Mouse (Mus musculus) G1E (cell line): ENCODE results near the gene Igfbp4. TPM values are rescaled to one million over a fixed set of nuclear protein-coding genes. Genes with fewer than 3 reads are reported as not detected.

Experiments
- ATAC-seq: 2 replicates; pipeline ENCODE4 v1.8.0; 2016; ENCODE audit warnings: mild to moderate bottlenecking; ENCODE audit not compliant: insufficient number of reproducible peaks, poor library complexity, low FRiP score, severe bottlenecking; ENCODE audit errors: extremely low read depth
- DNase-seq: peaks from one replicate; pipeline ENCODE4 v3.0.0; 2012; ENCODE audit warnings: low spot score
- H3K27me3 ChIP-seq: 2 replicates; pipeline ENCODE4 v1.6.1; 2012; ENCODE audit warnings: mild to moderate bottlenecking, low read length, inconsistent platforms; ENCODE audit not compliant: insufficient read depth
- H3K36me3 ChIP-seq: replicated peaks from 2 replicates; pipeline ENCODE3; 2012; ENCODE audit warnings: mild to moderate bottlenecking, inconsistent platforms
- H3K4me1 ChIP-seq: 2 replicates; pipeline ENCODE4 v1.6.1; 2012; ENCODE audit warnings: low read depth, low read length, inconsistent platforms, mixed read lengths; ENCODE audit not compliant: insufficient read depth
- H3K4me3 ChIP-seq: 2 replicates; pipeline ENCODE4 v1.5.1; 2012; ENCODE audit warnings: low read depth, mild to moderate bottlenecking, inconsistent platforms, low read length, moderate library complexity, mixed read lengths
- H3K9me3 ChIP-seq: replicated peaks from 2 replicates; pipeline ENCODE4 v1.6.1; 2012; ENCODE audit warnings: inconsistent platforms
- CTCF ChIP-seq: IDR thresholded peaks from 2 replicates; pipeline ENCODE4 v1.5.1; 2012; ENCODE audit warnings: low read depth, low read length, inconsistent platforms, mixed read lengths
- GATA1 ChIP-seq: IDR thresholded peaks from 2 replicates; pipeline ENCODE4 v1.6.1; 2012; ENCODE audit warnings: borderline replicate concordance, low read length, inconsistent platforms, mixed read lengths
- GATA2 ChIP-seq: IDR thresholded peaks from 2 replicates; pipeline ENCODE4 v1.6.1; 2012; ENCODE audit warnings: low read depth, low read length, inconsistent platforms, borderline replicate concordance
- POLR2AphosphoS5 ChIP-seq: IDR thresholded peaks from 2 replicates; pipeline ENCODE4 v1.6.1; 2012; ENCODE audit warnings: low read depth, low read length, inconsistent platforms; ENCODE audit not compliant: insufficient replicate concordance
- TAL1 ChIP-seq: conservative IDR thresholded peaks from 2 replicates; pipeline ENCODE4 v1.6.1; 2012; ENCODE audit warnings: low read depth, low read length, inconsistent platforms, mixed read lengths
- polyA plus RNA-seq: library from polyadenylated mRNA; stranded (reverse); fragments of >175 nt; gene quantifications from 2 replicates; pipeline ENCODE4 v1.2.3, GENCODE M21; 2012
- total RNA-seq, 2 experiments: library from RNA; stranded (forward) in 1 of 2; stranded (reverse) in 1 of 2; fragments of 200-1000 nt in 1 of 2; fragments of >200 nt in 1 of 2; fragmentation: Nextera tagmentation in 1 of 2; gene quantifications; 2 replicates each; pipeline ENCODE4 v1.2.3; 2014 to 2017

Gene Igfbp4
- total and polyA plus RNA-seq, 3 experiments = 0.98 to 2.2 TPM; not detected in 1

DNA sequence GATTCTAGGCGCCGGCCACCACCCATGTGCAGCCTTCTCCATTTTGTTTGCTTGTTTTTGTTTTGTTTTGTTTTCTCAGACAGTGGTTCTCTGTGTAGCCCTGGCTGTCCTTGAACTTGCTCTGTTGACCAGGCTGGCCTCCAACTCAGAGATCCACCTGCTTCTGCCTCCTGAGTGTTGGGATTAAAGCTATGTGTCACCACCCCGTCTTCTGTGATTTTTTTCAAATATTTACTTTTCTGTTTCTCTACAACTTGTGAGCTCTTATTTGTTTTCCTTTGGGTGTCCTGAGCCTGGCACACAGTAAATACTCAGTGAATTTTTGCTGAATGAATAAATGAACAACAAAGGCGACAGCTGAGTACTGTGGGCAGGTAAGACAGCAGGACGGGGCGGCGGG is 21.6 kb downstream of the Igfbp4 start:
- no peak for TF ChIP-seq GATA2
- TF ChIP-seq POLR2AphosphoS5 = no peak
- TF ChIP-seq TAL1 = no peak
- no peak for TF ChIP-seq GATA1
- TF ChIP-seq CTCF = no peak
- no peak for ATAC-seq
- DNase-seq = no peak
- Histone ChIP-seq H3K36me3 (no peaks in the 10 kb centered on the region), H3K9me3 (no peaks in the 10 kb centered on the region), H3K4me3 (no peak overlapping the region), H3K4me1 (peaks cover 33% of the 10 kb centered on the region), H3K27me3 (peaks cover 41% of the 10 kb centered on the region)

DNA sequence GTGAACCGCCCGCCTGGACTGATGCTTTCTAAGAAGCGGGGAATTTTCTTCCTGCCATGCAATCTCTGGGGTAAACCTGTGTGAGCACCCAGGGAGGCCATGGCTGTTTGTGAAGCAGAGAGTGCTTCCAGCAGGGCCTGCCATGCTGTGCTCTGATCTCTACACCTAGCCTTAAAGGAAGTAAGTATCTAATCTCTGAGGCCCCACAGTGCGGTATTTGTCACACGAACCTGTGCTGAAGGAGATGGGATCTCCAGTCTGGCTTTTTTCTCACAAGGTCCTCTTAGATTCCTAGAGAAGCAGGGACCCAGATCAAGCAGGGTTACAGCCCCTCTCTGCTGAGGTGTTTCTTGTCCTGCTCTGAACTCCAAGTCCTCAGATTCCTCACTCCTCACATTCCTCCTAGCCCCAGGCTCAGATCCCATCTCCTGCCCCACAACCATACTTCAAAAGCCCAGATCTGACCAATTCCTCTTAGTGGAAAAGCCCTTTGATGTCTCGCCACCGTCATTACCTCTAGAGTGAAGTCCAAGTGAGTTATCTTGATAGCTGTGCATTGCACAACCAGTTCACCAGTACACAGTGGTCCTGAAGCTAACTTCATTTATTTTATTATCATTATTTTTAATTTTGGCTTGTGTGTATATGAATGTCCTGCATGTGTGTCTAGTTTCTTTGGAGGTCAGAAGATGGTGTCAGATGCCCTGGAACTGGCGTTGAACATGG is 22.5 kb downstream of the Igfbp4 start:
- ATAC-seq (no peak), DNase-seq (no peak)
- Histone ChIP-seq H3K36me3 (no peaks in the 10 kb centered on the region), H3K4me1 (peaks cover 39% of the 10 kb centered on the region), H3K9me3 (no peaks in the 10 kb centered on the region), H3K4me3 (no peak overlapping the region), H3K27me3 (peaks cover 45% of the 10 kb centered on the region)
- no peak for TF ChIP-seq GATA2
- no peak for TF ChIP-seq TAL1
- TF ChIP-seq CTCF = no peak
- TF ChIP-seq GATA1 = no peak
- no peak for TF ChIP-seq POLR2AphosphoS5

DNA sequence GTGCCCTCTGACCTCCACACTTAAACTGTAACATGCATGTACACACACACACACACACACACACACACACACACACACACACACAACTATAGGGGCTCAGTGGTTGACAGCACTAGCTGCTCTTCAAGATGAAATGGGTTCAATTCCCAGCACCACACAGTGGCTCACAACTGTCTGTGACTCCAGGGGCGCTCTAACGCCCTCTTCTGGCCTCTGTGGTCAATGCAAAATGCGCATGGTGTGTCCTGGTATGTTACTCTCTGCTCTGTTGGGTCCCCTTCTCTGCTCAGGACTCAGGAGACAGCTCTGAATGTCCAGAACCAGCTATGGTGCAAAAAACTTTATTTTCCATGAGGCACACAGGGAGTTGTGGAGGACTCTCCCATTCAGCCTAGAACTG is 24.3 kb downstream of the Igfbp4 start:
- Histone ChIP-seq H3K9me3 (no peaks in the 10 kb centered on the region), H3K4me1 (peaks cover 34% of the 10 kb centered on the region), H3K4me3 (no peak overlapping the region), H3K27me3 (peaks cover 37% of the 10 kb centered on the region), H3K36me3 (no peaks in the 10 kb centered on the region)
- TF ChIP-seq GATA1 (no peak), CTCF (no peak), TAL1 (no peak), GATA2 (no peak), POLR2AphosphoS5 (no peak)
- ATAC-seq (no peak), DNase-seq (no peak)

DNA sequence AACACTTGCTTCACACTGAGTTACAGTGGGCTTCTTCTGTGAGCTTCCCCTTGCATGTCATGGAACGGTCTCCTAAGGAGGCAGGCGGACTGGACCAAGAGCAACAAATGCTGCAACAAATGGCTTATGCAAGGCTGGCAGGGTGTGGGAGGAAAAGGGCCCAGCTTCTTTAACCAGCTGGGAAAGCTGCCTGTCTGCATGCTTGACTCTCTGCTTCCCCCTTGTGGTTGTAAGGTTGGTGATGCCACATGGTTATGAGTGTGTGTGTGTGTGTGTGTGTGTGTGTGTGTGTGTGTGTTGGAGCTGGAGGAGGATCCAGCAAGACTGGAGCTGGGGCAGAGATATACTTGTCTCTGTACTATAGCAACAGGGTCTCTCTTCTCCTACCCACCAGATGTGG is 24.9 kb downstream of the Igfbp4 start:
- Histone ChIP-seq H3K36me3 (no peaks in the 10 kb centered on the region), H3K27me3 (peaks cover 35% of the 10 kb centered on the region), H3K4me3 (no peak overlapping the region), H3K9me3 (no peaks in the 10 kb centered on the region), H3K4me1 (peaks cover 33% of the 10 kb centered on the region)
- ATAC-seq = peak; percentile 45; the same call in 1 of the 2 replicates
- DNase-seq = peak; percentile 60
- TF ChIP-seq CTCF (peak; percentile 76), TAL1 (no peak)

DNA sequence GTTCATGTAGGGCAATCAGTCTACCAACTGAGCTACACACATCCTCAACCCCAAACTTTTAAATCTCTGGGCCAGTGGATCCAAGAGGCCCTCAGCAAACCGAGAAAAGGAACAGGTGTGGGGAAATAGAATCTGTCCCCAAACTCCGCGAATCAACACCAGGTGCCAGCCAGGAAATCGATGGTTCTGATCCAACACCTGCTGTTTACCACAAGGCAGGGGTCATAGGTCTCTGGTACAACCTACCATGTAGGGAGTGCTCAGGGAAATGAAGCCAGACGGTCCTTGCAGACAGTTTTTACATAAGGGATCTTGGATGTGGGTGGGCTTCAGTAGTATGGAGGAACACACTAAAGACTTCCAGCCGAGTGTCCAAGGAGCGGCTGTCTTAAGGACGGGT is 26.5 kb downstream of the Igfbp4 start:
- Histone ChIP-seq H3K9me3 (no peaks in the 10 kb centered on the region), H3K36me3 (no peaks in the 10 kb centered on the region), H3K4me3 (no peak overlapping the region), H3K27me3 (peaks cover 35% of the 10 kb centered on the region), H3K4me1 (peaks cover 27% of the 10 kb centered on the region)
- ATAC-seq (no peak), DNase-seq (no peak)
- no peak for TF ChIP-seq TAL1
- TF ChIP-seq POLR2AphosphoS5 = no peak
- no peak for TF ChIP-seq GATA2
- no peak for TF ChIP-seq GATA1
- no peak for TF ChIP-seq CTCF

DNA sequence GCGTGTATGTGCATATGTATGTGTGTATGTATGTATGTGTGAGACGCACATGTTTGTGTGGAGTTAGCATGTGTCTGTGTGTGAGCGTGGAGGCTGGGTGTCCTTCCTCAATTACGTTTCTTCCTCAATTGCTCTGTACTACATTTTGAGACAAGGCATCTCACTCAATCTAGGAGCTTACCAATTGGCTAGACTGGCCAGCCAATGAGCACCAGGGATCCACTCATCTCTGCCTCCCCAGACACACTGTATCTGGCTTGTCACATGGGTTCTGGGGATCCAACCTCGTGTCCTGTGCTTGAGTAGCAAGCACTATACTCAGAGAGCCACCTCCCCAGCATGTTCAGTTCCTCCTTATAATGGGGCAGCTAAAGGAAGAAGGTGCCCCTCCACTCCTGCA is 27.4 kb downstream of the Igfbp4 start:
- Histone ChIP-seq H3K4me1 (peaks cover 22% of the 10 kb centered on the region), H3K9me3 (no peaks in the 10 kb centered on the region), H3K27me3 (peaks cover 34% of the 10 kb centered on the region), H3K4me3 (no peak overlapping the region), H3K36me3 (no peaks in the 10 kb centered on the region)
- no peak for DNase-seq
- no peak for ATAC-seq
- TF ChIP-seq GATA2 (no peak), TAL1 (no peak), CTCF (no peak), GATA1 (no peak), POLR2AphosphoS5 (no peak)
